Mouse (Mus musculus) MEL (cell line): ENCODE data around the gene Slc41a2.

Source experiments
- CHD1 ChIP-seq: IDR thresholded peaks from 2 replicates; pipeline ENCODE4 v1.6.1; 2012; ENCODE audit warnings: low read depth, mild to moderate bottlenecking, inconsistent platforms, low read length, improper control_type of control experiment
- CTCF ChIP-seq, 3 experiments: IDR thresholded peaks in 2 of 3; conservative IDR thresholded peaks in 1 of 3; 2 replicates each; pipeline ENCODE4 v1.5.1; 2011 to 2012; ENCODE audit warnings: low read length in 3 of 3, low read depth in 2 of 3, mild to moderate bottlenecking in 2 of 3, improper control_type of control experiment in 1 of 3, inconsistent platforms in 1 of 3, mixed read lengths in 1 of 3, moderate library complexity in 1 of 3; ENCODE audit not compliant: control insufficient read depth in 1 of 3, insufficient read depth in 1 of 3, poor library complexity in 1 of 3, severe bottlenecking in 1 of 3
- E2F4 ChIP-seq: IDR thresholded peaks from 2 replicates; pipeline ENCODE4 v1.6.1; 2011; ENCODE audit warnings: low read depth, low read length, improper control_type of control experiment, borderline replicate concordance
- ELF1 ChIP-seq: IDR thresholded peaks from 2 replicates; pipeline ENCODE4 v1.6.1; 2014; ENCODE audit warnings: low read depth, mild to moderate bottlenecking, inconsistent platforms, low read length, improper control_type of control experiment, moderate library complexity
- EP300 ChIP-seq, 2 experiments: IDR thresholded peaks; 2 replicates each; pipeline ENCODE4 v1.6.1; 2011; ENCODE audit warnings: improper control_type of control experiment in 2 of 2, low read length in 2 of 2, low read depth in 1 of 2, mild to moderate bottlenecking in 1 of 2
- HCFC1 ChIP-seq: IDR thresholded peaks from 2 replicates; pipeline ENCODE4 v1.6.1; 2012; ENCODE audit warnings: low read depth, mild to moderate bottlenecking, inconsistent platforms, low read length, improper control_type of control experiment, moderate library complexity
- MYB ChIP-seq: IDR thresholded peaks from 2 replicates; pipeline ENCODE4 v1.6.1; 2011; ENCODE audit warnings: mild to moderate bottlenecking, low read depth, low read length, improper control_type of control experiment
- POLR2A ChIP-seq, 2 experiments: IDR thresholded peaks; 2 replicates each; pipeline ENCODE4 v1.6.1; 2011 to 2012; ENCODE audit warnings: low read length in 2 of 2, mild to moderate bottlenecking in 2 of 2, control low read depth in 1 of 2, improper control_type of control experiment in 1 of 2, low read depth in 1 of 2, moderate library complexity in 1 of 2; ENCODE audit not compliant: control insufficient read depth in 1 of 2, insufficient read depth in 1 of 2, poor library complexity in 1 of 2
- ZC3H11A ChIP-seq: IDR thresholded peaks from 2 replicates; pipeline ENCODE4 v1.6.1; 2012; ENCODE audit warnings: low read depth, mild to moderate bottlenecking, inconsistent platforms, low read length, improper control_type of control experiment

DNA sequence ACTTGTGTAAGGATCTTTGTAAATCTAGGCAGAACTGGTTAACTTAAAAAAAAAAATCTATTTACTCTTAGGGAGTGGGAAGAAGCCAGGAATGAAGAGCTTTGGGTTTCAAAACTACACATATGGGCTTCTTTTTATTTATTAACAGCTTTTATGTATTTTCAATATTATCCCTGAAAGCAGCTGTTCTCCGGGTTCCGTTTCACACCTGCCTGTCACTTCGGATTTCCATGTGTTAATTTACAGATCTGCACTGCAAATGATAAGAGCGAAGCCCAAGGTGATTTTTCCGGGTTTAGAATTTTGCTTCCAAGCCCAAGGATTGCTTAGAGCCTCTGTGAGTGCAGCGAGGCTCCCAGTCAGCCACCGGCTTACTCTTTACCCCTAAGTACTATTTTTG, 129.2 kb downstream of the Slc41a2 start:
- TF ChIP-seq POLR2A (IDR thresholded peaks at IDR 0.05; ENCODE audit: control insufficient read depth in 1 of 2, insufficient read depth in 1 of 2, low read depth in 1 of 2, low read length in 2 of 2, poor library complexity in 1 of 2) (no peak), ELF1 (no peak), ZC3H11A (no peak), CTCF (IDR thresholded peaks at IDR 0.05 in 2 of 3, conservative IDR thresholded peaks at IDR 0.05 in 1 of 3; ENCODE audit: control insufficient read depth in 1 of 3, insufficient read depth in 1 of 3, low read depth in 2 of 3, low read length in 3 of 3, poor library complexity in 1 of 3, severe bottlenecking in 1 of 3) (no peak), CHD1 (no peak), EP300 (IDR thresholded peaks at IDR 0.05; ENCODE audit: low read depth in 1 of 2, low read length in 2 of 2) (no peak), MYB (no peak), HCFC1 (no peak), E2F4 (no peak)
